ENCODE assay signal across 9 mouse cellular contexts in genomic region chr10:5289575-5289909, GRCm38 (mm10).
A peak's percentile ranks its signal among the peaks of the same experiment; 100 is the strongest.
DNase-seq lines count a peak whose midpoint lies in the region; ATAC-seq and TF ChIP-seq lines count a peak whose summit lies in the region.
"Had no signal": no experiment of that assay in that cellular context is flagged by ENCODE, and none has a peak within 500 bp of the region (broad histone marks: within the 10 kb centered on the region; RNA-seq: fewer than 3 reads in every experiment).

No protein-coding gene starts in this region.

- WGBS in kidney, postnatal 0 days = 69% methylated on average over 5 of the region's 5 CpGs
- 55% methylated on average over 5 of the region's 5 CpGs for WGBS in embryonic facial prominence, embryonic 13.5 days
- WGBS in limb, embryonic 15.5 days = 44% methylated on average over 5 of the region's 5 CpGs

- H3K9ac ChIP-seq in kidney, postnatal 0 days (ENCODE audit: low read depth, low read length) = peak overlapping the region; percentile 38; the same call in 1 of the 2 replicates
- H3K9ac ChIP-seq in embryonic facial prominence, embryonic 13.5 days = peak overlapping the region; percentile 70
- H3K9ac ChIP-seq in limb, embryonic 15.5 days = no peak overlapping the region

- peak overlapping the region; percentile 26; the same call in 1 of the 2 replicates for H3K4me3 ChIP-seq in kidney, postnatal 0 days (replicated peaks; ENCODE audit: low read depth, low read length)
- H3K4me3 ChIP-seq in embryonic facial prominence, embryonic 13.5 days = peak overlapping the region; percentile 41
- peak overlapping the region; percentile 34; the same call in 1 of the 2 replicates for H3K4me3 ChIP-seq in limb, embryonic 15.5 days

- no peaks in the 10 kb centered on the region for H3K36me3 ChIP-seq in kidney, postnatal 0 days (ENCODE audit: insufficient read depth, low read length)
- no peaks in the 10 kb centered on the region for H3K36me3 ChIP-seq in embryonic facial prominence, embryonic 13.5 days
- H3K36me3 ChIP-seq in limb, embryonic 15.5 days = no peaks in the 10 kb centered on the region

- H3K27ac ChIP-seq in kidney, postnatal 0 days = peak overlapping the region; percentile 82
- H3K27ac ChIP-seq in embryonic facial prominence, embryonic 13.5 days = peak overlapping the region; percentile 96
- H3K27ac ChIP-seq in limb, embryonic 15.5 days = peak overlapping the region; percentile 86

- no peaks in the 10 kb centered on the region for H3K4me1 ChIP-seq in kidney, postnatal 0 days (replicated peaks; ENCODE audit: insufficient read depth, low read length)
- peaks cover 18% of the 10 kb centered on the region for H3K4me1 ChIP-seq in embryonic facial prominence, embryonic 13.5 days
- H3K4me1 ChIP-seq in limb, embryonic 15.5 days = peaks cover 13% of the 10 kb centered on the region; the same call in 1 of the 2 replicates

- ATAC-seq in frontal cortex, adult (ENCODE audit: low TSS enrichment) = peak; percentile 59; the same call in 1 of the 2 replicates
- no peak for ATAC-seq in kidney, postnatal 0 days (replicated peaks; ENCODE audit: low FRiP score, low read depth)
- no peak for ATAC-seq in embryonic facial prominence, embryonic 13.5 days (ENCODE audit: insufficient number of reproducible peaks, insufficient read depth, low FRiP score, low TSS enrichment, low read depth)
- ATAC-seq in limb, embryonic 15.5 days (ENCODE audit: insufficient number of reproducible peaks, low FRiP score, low TSS enrichment, low read depth) = no peak
- no peak for ATAC-seq in monocyte, adult 5-6 weeks (replicated peaks; ENCODE audit: insufficient number of reproducible peaks, low FRiP score, low TSS enrichment, poor library complexity, severe bottlenecking)
- ATAC-seq: Patski had no signal

- TF ChIP-seq CTCF in kidney, postnatal 0 days (IDR thresholded peaks at IDR 0.05; ENCODE audit: low read depth) = no peak

- no peaks in the 10 kb centered on the region for H3K9me3 ChIP-seq in kidney, postnatal 0 days (replicated peaks; ENCODE audit: low read length)
- no peaks in the 10 kb centered on the region for H3K9me3 ChIP-seq in embryonic facial prominence, embryonic 13.5 days
- H3K9me3 ChIP-seq in limb, embryonic 15.5 days = no peaks in the 10 kb centered on the region

- no peaks in the 10 kb centered on the region for H3K27me3 ChIP-seq in kidney, postnatal 0 days (ENCODE audit: insufficient read depth, low read length)
- no peaks in the 10 kb centered on the region for H3K27me3 ChIP-seq in embryonic facial prominence, embryonic 13.5 days
- H3K27me3 ChIP-seq in limb, embryonic 15.5 days = no peaks in the 10 kb centered on the region

- H3K4me2 ChIP-seq in kidney, postnatal 0 days (ENCODE audit: low read length) = peak overlapping the region; percentile 44; the same call in 1 of the 2 replicates
- peak overlapping the region; percentile 57 for H3K4me2 ChIP-seq in embryonic facial prominence, embryonic 13.5 days
- peak overlapping the region; percentile 51 for H3K4me2 ChIP-seq in limb, embryonic 15.5 days

- no peak for DNase-seq in frontal cortex, postnatal 14 days (ENCODE audit: low spot score in 2 of 2)
- DNase-seq in kidney, postnatal 0 days (ENCODE audit: low spot score) = no peak
- no peak for DNase-seq in kidney, adult 8-10 months
- DNase-seq in cerebellum, adult 11 months = no peak
